Mouse (Mus musculus) c-Kit-positive CD71-positive TER-119-negative erythroid progenitor cells, embryonic 14.5 days (primary cell): ENCODE data around the gene Taar1.

ENCODE experiments used
- DNase-seq: peaks from one replicate; pipeline ENCODE4 v3.0.0-alpha.2; 2013; ENCODE audit warnings: low read depth

Gene Taar1

DNA sequence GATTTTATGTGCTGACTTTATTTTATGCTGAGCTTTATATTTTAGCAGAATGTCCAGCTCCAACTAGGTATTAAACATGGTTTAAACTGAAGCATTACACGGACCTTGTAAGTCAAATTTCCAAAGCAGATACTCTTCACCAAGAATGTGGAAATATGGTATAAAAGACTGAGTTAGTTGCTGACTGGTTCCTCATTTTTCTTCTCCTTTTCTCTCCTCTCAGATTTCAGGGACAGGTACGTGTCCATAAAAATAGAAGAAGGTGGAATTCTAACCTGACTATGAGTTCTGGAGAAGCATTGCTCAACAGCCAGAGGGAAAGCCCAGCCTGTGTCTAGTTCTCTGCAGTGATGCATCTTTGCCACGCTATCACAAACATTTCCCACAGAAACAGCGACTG lies at the start of gene Taar1:
Taar1 (plus strand) TSS at position 301 of the 400 bp plus-strand sequence.
- DNase-seq: no peak

DNA sequence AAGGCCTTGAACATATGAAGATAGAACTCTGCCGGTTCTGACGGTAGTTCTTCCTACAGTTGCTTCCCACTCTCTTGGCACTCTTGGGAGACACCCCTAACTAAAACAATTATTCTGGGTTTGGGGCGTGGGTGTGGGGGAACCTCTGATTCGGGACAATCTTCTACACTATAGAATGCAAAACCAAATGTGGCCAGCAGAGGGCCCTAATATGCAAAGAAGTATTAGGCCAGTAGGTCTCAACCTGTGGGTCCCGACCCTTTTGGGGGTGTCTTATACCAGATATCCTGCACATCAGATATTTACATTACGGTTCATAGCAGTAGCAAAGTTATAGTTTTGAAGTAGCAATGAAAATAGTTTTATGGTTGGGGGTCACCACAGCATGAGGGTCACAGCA lies 39.5 kb upstream of the Taar1 start:
- peak; percentile 33 for DNase-seq

DNA sequence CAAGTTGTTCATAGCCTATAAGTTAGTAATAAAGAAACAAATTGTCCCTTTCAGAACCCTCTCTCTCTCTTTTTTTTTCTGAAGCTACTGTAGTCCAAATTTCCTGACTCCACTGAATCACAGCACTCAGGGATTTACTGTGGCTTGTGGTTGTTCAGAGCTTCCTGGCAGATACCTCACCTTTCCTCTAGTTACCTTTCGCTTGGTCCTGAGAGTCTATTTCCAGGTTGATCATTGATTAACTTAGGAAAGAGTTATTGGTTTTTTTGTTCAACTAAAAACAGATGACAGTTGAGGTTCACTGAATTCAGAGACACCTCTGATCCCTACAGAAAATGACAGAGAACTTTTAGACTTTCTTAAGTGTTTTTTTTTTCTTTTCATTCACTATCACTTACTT lies 35.2 kb upstream of the Taar1 start:
- DNase-seq: no peak

DNA sequence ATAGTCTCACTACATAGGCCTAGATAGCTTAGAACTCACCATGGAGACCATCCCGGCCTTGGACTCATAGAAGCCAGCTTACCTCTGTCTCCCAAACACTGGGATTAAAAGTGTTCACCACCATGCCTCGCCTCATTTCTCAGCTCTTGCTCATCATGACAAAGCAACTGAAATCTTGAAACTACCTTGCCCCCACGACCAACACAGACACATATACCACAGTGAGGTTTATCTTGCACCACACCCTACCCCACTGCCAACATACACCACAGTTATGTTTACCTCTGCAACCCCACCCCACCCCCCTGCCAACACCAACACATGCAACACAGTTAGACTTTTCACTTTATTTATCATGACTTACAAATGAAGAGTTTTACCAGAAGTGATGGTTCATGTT lies 34.1 kb upstream of the Taar1 start:
- DNase-seq: peak; percentile 38

DNA sequence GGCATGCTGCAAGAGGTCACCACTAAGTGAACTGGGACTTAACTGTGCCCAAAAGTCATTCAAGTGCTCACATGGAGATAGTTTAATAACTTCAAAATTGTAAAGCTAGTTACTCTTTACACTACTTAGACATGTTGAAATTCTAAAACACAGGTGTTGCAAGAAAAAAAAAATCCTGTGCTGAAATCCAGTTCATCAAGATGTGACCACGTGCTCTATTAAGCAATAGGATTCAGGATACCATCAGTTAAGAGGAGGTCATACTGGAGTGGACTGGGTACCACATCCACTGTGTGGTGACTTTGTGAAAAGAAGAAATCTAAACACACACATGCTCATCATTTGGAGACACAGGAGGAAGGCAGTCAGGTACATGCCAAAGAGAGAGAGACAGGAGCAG lies 27.2 kb upstream of the Taar1 start:
- no peak for DNase-seq

DNA sequence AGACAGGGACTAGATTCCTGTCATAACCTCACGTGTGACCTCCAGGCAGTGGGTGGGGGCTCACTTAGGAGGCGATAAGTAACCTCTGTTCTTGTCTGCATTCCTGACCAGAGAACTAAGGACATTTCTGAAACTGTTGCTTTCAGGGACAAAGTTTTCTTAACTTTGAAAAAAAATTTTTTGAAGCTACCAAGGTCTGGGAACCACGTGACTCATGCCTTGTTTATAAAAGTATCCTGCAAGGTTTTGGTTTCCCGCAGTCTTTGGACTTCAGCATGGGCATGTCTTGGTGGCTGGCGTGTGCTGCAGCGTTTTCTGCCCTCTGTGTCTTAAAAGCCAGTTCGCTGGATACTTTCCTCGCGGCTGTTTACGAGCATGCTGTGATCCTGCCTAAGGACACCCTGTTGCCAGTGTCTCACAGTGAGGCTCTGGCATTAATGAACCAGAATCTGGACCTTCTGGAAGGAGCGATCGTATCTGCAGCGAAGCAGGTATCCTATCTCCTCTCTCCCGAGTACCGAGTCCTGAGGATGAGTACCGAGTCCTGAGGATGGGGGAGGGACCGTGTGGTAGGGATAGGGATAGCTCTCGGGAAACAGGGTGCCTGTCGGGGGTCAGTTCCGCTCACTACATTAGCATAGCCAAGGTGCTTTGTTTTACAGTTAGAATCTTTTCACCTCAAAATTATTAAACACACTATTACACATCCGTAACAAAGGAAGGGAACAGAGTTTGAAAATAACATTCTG lies 25.4 kb upstream of the Taar1 start, which contains the start of gene Vnn1:
Vnn1 (plus strand) TSS at position 88 of the 749 bp plus-strand sequence.
- DNase-seq: no peak

DNA sequence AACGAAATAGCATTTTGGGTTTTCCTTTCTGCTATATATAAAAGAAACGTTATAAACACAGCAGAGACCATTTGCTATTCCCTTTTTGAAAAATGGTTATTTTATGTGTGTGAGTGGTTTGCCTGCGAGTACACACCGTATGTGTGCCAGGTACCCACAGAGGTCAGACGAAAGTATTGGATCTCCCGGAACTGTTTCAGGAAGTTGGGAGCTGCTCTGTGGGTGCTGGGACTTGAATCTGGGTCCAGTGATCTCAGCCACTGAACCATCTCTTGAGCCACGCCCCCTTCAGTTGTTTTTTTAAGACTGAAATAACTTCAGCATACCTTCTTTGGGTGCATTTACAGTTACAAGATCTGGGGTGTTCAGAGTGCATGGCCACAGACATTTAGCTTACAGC lies 24.8 kb upstream of the Taar1 start:
- DNase-seq: no peak

DNA sequence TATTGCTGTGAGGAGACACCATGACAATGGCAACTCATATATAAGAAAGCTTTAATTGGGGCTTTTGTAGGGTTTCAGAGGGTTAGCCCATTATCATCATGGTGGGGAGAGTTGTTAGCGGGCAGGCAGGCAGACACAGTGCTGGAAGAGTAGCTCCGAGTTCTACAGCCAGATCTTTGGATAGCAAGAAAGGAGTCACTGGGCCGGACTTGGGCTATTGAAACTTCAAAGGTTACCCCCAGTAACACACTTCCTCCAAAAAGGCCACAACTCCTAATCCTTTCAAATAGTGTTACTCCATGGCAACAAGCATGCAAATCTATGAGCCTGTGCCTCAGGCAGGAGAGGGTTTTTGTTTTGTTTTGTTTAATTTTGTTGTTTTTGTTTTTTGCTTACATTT lies 19.0 kb upstream of the Taar1 start:
- DNase-seq: no peak

DNA sequence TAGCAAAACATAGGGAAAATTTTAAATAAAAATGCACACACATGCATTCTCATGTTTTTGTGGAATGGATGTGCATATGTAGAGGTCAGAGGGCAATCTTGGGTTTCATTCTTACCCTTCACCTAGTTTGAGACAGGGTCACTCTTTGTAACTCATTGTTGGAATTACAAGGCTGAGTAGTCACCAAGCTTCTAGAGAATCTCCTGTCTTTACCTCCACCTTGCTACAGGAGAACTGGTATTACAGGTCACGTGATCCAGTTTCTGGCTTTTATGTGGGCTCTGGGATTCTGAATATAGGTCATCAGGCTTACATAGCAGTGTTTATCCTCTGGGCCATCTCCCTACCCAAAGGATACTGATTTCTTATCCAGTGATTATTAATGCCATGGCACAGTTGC lies 14.5 kb upstream of the Taar1 start:
- no peak for DNase-seq

DNA sequence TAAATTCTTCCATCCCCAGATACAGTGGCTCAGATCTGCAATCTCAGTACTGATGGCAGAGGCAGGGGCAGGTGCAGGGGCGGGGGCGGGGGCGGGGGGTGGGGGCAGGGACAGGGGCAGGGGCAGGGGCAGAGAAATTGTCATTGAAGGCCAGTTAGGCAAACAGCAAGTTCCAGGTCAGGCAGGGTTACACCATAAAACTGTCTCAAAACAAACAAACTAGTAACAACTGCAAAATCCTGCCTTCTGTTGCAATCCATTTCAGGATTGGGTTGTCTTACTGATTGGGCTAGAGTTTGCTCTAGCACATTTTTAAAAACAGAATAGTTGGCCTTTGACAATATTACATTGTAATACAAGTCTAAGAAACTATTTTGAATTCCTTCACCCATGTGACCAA lies 2.3 kb downstream of the Taar1 start:
- no peak for DNase-seq

DNA sequence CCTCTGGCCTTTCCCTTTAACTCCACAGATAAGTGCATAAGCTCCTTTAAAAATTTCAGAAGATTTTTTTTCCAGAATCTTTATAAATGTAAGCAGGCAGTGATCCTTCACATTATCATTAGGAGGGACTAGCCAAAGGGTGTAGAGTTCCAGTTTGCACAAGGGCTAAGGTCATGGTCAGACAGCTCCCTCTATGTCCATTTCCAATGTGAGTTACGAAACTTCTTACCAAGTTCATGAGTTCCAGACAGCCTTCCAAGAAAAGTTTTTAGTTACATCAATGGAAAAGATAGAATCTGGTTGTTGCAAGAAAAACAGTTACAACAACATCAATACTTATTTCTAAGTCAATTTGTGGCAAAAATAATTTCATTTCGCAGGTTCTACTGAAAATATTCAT lies 3.8 kb downstream of the Taar1 start:
- DNase-seq: no peak

DNA sequence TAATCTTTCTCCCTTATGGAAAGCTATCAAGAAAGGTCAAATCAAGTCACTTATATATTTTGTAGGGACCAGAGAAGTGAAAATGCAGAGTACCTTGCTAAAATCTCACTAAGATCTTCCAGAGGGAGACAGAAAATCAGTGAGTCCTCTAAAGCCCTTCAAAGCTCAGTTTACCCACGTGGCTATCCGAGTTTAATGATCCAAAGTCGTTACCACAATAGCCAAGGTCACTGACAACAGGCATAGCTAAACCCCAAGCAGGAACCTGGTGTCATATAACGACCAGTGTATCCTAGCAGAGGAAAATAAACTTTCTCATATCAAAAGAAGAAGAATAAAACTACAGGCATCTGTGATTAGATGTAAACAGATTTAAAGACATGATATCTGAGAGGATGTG lies 17.5 kb downstream of the Taar1 start:
- no peak for DNase-seq

DNA sequence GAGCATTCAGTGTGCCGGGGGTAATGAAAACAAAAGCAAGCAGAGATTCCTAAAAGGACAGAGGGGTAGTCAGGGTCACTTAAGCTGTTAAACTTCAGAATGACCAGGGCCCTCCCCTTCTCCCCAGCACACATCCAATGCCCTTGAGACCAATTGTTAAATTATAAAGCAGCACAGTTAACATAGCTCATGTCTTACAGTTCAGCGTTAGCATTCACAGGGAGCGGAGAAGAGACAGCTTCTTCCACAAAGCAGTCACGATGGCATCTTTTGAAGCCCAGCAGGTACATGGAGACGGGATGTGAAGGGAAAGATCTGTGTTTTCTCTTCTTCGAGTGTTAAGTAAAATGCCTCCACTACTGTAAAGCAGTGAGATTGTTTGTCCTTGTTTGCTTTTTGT lies 18.2 kb downstream of the Taar1 start, which contains the start of gene Taar2:
Taar2 (plus strand) TSS at position 261 of the 400 bp plus-strand sequence.
- no peak for DNase-seq

DNA sequence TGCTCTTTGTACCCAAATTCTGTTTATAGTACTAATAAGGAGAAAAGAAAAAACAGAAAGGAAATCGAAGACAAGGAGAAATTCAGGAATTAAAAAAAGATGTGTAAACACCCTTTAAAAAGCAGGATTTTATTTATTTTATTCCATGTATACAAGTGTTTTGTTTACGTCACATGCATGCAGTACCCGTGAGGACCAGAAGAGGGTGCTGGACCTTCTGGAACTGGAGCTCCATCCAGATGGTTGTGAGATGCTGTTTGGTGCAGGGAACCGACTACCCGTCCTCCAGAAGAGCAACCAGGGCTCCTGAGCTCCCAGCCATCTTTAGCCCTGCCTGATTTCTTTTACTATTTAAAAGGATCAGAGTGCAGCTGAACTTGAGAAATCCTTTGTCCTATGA lies 22.3 kb downstream of the Taar1 start:
- DNase-seq: peak; percentile 30

DNA sequence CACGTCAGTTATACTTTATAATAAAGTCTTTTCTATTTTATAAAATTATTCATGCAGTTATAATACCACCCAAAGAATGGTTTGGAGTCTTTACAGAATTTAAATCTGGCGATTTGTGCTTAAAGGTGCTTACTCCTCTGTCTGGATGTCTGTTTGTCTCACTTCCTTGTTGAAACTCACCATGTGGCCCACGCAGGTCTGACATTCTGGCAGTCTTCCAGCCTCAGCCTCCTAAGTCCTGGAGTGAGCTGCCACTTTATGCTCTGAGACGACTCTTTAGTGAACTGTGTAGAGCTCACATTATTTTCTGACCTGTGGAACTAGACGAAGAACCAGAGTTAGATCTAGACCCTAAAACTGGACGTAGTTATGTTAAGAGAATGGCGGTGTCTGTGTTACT lies 27.9 kb downstream of the Taar1 start:
- DNase-seq: no peak

DNA sequence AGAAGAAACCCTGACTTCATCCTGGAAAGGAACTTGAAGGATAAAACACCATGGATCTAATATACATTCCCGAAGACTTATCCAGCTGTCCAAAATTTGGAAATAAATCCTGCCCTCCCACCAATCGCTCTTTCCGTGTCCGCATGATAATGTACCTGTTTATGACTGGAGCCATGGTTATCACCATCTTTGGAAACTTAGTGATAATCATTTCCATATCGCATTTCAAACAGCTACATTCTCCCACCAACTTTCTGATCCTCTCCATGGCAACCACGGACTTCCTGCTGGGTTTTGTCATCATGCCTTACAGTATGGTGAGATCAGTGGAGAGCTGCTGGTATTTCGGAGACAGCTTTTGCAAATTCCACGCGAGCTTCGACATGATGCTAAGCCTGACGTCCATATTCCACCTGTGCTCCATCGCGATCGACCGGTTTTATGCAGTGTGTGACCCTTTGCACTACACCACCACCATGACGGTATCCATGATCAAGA lies 29.4 kb downstream of the Taar1 start, which contains the start of gene Taar3:
Taar3 (plus strand) TSS at position 51 of the 498 bp plus-strand sequence.
- no peak for DNase-seq

DNA sequence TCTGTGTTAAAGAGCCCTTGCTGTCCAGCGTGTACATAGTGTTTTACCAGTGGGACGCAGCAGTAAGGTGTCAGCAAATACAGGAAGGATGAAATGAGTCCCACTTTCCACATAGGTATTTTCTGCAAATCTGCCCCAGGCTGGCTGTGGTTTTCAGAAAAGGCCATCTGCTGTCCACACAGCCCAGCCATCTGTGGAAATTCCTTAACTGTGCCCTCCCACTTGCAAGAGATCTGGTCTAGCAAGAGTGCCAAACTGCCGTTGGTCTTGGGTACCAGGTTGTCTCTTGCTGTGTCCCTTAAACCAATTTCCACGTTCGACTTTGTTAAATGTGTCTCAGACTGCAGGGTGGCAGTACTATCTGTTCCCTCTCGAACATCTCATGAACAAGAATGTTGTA lies 31.6 kb downstream of the Taar1 start:
- DNase-seq: no peak

DNA sequence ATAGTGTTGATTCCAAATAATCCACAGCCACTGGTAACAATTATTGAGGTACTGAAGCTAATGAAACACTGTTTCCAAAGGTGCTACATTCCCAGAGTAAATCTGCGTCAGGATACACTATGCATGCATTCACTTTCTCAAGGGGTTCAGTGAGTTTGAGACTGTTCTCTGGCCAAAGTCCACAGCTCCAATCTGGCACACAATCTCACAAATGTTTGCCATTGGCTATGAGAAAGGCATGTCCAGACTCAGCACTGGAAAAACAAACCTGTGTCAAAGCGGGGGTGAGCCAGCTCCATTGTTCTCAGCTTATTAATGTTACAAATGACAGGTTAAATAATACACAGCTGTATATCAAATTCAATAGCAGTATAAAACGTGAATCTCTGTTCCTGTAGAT lies 38.9 kb downstream of the Taar1 start:
- DNase-seq: no peak

DNA sequence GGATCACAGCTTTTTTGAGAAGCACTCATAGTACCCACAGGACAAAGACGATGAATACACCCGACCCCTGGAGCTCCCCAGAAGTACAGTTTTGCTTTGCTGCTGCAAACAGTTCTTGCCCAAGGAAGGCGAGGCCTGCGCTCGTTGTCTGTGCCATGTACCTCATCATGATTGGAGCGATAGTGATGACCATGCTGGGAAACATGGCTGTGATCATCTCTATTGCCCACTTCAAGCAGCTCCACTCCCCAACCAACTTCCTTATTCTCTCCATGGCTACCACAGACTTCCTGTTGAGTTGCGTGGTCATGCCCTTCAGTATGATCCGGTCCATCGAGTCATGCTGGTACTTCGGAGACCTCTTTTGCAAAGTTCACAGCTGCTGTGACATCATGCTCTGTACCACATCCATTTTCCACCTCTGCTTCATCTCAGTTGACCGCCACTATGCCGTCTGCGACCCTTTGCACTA lies 40.3 kb downstream of the Taar1 start, which contains the start of gene Taar4:
Taar4 (plus strand) TSS at position 51 of the 472 bp plus-strand sequence.
- no peak for DNase-seq

DNA sequence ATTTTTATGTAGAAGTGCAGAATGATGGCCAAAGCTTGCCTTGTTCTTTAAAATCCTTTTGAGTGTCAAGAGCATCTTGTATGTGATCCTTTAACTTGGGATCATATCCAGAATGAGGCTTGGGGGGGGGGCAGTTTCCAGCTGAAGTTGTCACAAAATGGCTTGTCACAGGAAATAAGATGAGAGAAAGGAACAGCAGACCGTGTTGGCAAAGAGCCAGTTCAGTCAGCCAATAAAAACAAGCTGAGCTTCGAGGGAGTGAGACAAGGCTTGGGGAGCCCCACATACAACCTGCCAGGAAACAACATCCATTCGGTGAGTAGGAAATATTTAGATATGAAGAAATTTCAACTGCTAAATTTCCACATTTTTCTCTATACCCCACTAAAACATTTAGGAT lies 43.3 kb downstream of the Taar1 start:
- DNase-seq: no peak

DNA sequence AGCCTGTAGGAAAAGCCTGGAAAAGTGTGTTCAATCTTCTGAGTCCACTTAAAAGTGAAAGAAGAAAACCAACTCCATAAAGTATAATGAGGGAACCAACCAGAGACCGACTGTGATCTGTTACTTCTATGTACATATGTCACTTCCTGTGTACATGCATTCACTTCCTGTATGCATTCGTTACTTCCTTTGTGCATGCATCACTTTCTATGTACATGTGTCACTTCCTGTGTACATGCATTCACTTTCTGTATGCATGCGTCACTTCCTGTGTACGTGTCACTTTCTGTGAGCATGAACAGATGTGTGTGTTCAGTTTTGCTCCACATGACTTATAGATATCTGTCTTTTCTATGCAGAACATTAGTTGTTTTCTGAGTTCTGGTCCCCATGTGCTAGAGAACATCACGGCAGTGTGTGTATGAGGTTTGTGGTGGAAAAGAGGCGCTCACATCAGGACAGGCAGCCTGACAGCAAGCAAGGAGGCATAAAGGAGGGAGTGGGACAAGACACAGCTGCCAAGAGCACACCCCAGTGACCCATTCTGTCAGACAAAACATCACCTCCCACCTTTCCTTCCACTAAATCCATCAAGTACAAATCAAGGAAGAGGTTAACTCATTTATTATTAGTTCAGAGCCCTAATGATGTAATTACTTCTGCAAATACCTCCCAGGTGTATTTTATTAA lies 44.9 kb downstream of the Taar1 start:
- DNase-seq: no peak

DNA sequence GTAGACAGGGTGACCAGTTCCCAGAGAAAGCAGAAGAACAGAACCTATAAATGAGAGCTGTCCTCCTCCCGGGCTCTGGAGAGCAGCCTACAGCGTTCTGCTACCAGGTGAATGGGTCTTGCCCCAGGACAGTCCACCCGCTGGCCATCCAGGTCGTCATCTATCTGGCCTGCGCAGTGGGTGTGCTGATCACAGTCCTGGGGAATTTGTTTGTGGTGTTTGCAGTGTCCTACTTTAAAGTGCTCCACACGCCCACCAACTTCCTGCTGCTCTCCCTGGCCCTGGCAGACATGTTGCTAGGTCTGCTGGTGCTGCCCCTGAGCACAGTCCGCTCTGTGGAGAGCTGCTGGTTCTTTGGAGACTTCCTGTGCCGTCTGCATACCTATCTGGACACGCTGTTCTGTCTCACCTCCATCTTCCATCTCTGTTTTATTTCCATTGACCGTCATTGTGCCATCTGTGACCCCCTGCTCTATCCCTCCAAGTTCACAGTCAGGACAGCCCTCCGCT lies 50.6 kb downstream of the Taar1 start, which contains the start of gene Taar5:
Taar5 (plus strand) TSS at position 51 of the 510 bp plus-strand sequence.
- DNase-seq: no peak
